Comparison of ENCODE assay signal across 13 mouse cellular contexts in the genomic region with DNA sequence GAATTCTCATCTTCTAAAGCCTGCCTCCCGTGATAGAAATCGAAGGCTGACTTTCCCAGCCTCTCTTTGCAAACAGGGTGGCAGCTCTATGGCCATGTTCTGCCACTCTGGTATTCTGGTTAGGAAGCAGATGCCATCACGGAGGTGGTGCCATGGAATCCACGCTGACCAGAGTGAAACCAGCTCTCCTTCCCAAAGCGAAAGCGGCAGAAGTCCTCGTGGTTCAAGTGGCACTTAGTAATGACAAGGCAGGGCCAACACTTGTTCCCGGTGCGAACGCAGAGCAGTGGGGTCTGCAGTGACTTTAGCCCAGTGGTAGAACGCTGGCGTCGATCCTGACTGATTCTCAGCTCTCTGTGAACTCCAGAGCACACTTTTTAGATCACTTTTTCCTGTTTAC. TPM values are rescaled to one million over a fixed set of nuclear protein-coding genes. Genes with fewer than 3 reads are reported as not detected.
DNase-seq lines count a peak whose midpoint lies in the region; ATAC-seq lines count a peak whose summit lies in the region.
"Had no signal": no experiment of that assay in that cellular context is flagged by ENCODE, and none has a peak within 500 bp of the region (broad histone marks: within the 10 kb centered on the region; RNA-seq: fewer than 3 reads in every experiment).

No protein-coding gene starts in this region.

- peak overlapping the region; percentile 55 for H3K4me2 ChIP-seq in liver, embryonic 11.5 days
- H3K4me2 ChIP-seq in lung, embryonic 16.5 days (ENCODE audit: low read depth, low read length): peak overlapping the region; percentile 36
- H3K4me2 ChIP-seq: limb, embryonic 13.5 days had no signal

- no peaks in the 10 kb centered on the region for H3K9me3 ChIP-seq in liver, embryonic 11.5 days (ENCODE audit: control insufficient read depth, low read length)
- H3K9me3 ChIP-seq in lung, embryonic 16.5 days (ENCODE audit: control insufficient read depth, low read length): no peaks in the 10 kb centered on the region
- H3K9me3 ChIP-seq: limb, embryonic 13.5 days had no signal

- H3K36me3 ChIP-seq in liver, embryonic 11.5 days (ENCODE audit: control insufficient read depth, insufficient read depth, low read length): no peaks in the 10 kb centered on the region; the same call in 1 of the 2 replicates
- H3K36me3 ChIP-seq in lung, embryonic 16.5 days (ENCODE audit: control insufficient read depth, insufficient read depth, low read length): no peaks in the 10 kb centered on the region

- peak overlapping the region; percentile 16; the same call in 1 of the 2 replicates for H3K4me3 ChIP-seq in liver, embryonic 11.5 days (ENCODE audit: low read depth, low read length)
- H3K4me3 ChIP-seq in lung, embryonic 16.5 days (ENCODE audit: low read length): peak overlapping the region; percentile 24
- H3K4me3 ChIP-seq: limb, embryonic 13.5 days had no signal

- H3K27me3 ChIP-seq in liver, embryonic 11.5 days (replicated peaks; ENCODE audit: control insufficient read depth, insufficient read depth, low read length): no peaks in the 10 kb centered on the region
- no peaks in the 10 kb centered on the region for H3K27me3 ChIP-seq in lung, embryonic 16.5 days (ENCODE audit: control insufficient read depth, insufficient read depth, low read depth, low read length)
- H3K27me3 ChIP-seq: limb, embryonic 13.5 days had no signal

- H3K9ac ChIP-seq in liver, embryonic 11.5 days (ENCODE audit: low read depth, low read length): no peak overlapping the region
- H3K9ac ChIP-seq in lung, embryonic 16.5 days (ENCODE audit: low read length): no peak overlapping the region
- H3K9ac ChIP-seq: limb, embryonic 13.5 days had no signal

- no peak for DNase-seq in liver, embryonic 11.5 days (ENCODE audit: low spot score)
- no peak for DNase-seq in liver
- DNase-seq in thymus, postnatal 25 days: peak; percentile 31
- DNase-seq in adrenal gland, postnatal 10 days: no peak
- DNase-seq in testis, postnatal 10 days (ENCODE audit: low spot score): no peak
- DNase-seq: adrenal gland, postnatal 36 days; cerebellum, postnatal 10 days; gastrocnemius, postnatal 14 days had no signal

- ATAC-seq in liver, embryonic 11.5 days (replicated peaks; ENCODE audit: low FRiP score): no peak
- ATAC-seq in common myeloid progenitor, adult 5-6 weeks (replicated peaks; ENCODE audit: low read depth, poor library complexity, severe bottlenecking): peak; percentile 56
- ATAC-seq in lung, embryonic 16.5 days (ENCODE audit: low read depth): no peak

- H3K4me1 ChIP-seq in liver, embryonic 11.5 days (replicated peaks; ENCODE audit: control insufficient read depth, insufficient read depth, low read length): no peaks in the 10 kb centered on the region
- H3K4me1 ChIP-seq in lung, embryonic 16.5 days (replicated peaks; ENCODE audit: control insufficient read depth, insufficient read depth, low read length): no peaks in the 10 kb centered on the region; the same call in 1 of the 2 replicates

- WGBS in liver, embryonic 11.5 days: 68% methylated on average over 13 of the region's 13 CpGs
- WGBS in lung, embryonic 16.5 days: 59% methylated on average over 13 of the region's 13 CpGs

- H3K27ac ChIP-seq in liver, embryonic 11.5 days (ENCODE audit: low read depth, low read length): no peak overlapping the region
- no peak overlapping the region for H3K27ac ChIP-seq in lung, embryonic 16.5 days (ENCODE audit: low read length)
- H3K27ac ChIP-seq: limb, embryonic 13.5 days had no signal

RNA-seq across cellular contexts. Expression of a gene that starts 26.0 kb away (rescaled TPM):
- not detected in 2 replicates for polyA plus RNA-seq in liver, embryonic 11.5 days (2014; fragmentation: Nextera tagmentation; extraction: Ambion mirVana)
- total RNA-seq in common myeloid progenitor, adult 5-6 weeks (2017): not detected in 2 replicates
- not detected in 2 replicates for polyA plus RNA-seq in lung, embryonic 16.5 days (2015; fragmentation: Nextera tagmentation; extraction: Ambion mirVana)
- total RNA-seq in adrenal gland, postnatal 10 days (2021): not detected
- total RNA-seq: adrenal gland, postnatal 36 days; gastrocnemius, postnatal 14 days had no signal
- polyA plus RNA-seq: large intestine, adult 2 months; limb, embryonic 13.5 days; testis, adult 2 months had no signal

RNA-seq across cellular contexts. Expression of a gene that starts 26.6 kb away (rescaled TPM):
- polyA plus RNA-seq in liver, embryonic 11.5 days (2014; fragmentation: Nextera tagmentation; extraction: Ambion mirVana): 22.3 and 24.2 TPM in 2 replicates
- 16.5 and 25.4 TPM in 2 replicates for total RNA-seq in common myeloid progenitor, adult 5-6 weeks (2017)
- 30.6 and 33.3 TPM in 2 replicates for polyA plus RNA-seq in lung, embryonic 16.5 days (2015; fragmentation: Nextera tagmentation; extraction: Ambion mirVana)
- total RNA-seq in adrenal gland, postnatal 10 days (2021): 10 to 100 TPM; 33.4 to 40.4 TPM
